Mouse (Mus musculus): ENCODE measurements around the gene Stk33. TPM values are rescaled to one million over a fixed set of nuclear protein-coding genes. Genes with fewer than 3 reads are reported as not detected.

Stk33 gene
- polyA plus RNA-seq, 1 experiment, result not detected

DNA sequence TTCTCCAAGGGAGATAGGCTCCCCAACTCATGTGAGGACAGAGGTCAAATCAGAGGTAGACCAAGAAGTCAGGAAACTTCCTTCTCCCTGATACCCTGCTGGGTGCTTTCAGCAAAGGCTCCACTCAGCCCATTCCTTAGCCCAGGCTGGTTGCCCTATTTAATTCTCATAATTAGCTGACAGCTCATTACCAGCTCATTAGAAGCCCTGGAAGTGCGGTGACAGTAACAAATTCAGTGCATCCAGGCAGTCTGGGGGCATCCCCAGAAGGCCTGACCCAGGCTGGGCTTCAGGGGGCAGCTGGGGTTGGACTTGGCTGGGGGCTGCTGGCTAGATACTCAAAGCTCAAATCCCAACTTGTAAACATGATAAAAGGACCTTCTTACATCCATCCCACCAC lies 172.7 kb downstream of the Stk33 start:
- WGBS, result 69% methylated on average over 1 of the region's 1 CpGs
- no peak for DNase-seq (ENCODE audit: low read depth, low spot score)

DNA sequence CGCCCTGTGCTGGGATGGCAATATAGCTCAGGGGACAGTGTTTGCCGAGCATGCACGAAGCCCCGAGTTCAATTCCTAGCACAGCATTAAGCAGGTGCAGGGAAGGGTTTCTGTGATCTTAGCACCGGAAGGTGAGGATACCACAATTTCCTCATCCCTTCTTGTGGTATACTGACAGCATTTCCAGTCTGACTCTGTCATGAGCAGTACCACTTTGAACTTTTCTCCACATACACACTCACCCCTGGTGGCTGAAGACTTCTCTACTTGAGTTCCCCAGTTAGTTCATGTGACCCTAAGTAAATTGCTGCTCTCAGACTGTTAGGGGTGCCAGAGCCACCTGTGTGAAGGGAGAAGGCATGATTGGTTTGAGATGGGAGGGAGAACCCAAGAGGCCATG lies 173.3 kb downstream of the Stk33 start:
- 70% methylated on average over 5 of the region's 5 CpGs for WGBS
- DNase-seq (ENCODE audit: low read depth, low spot score), result no peak

DNA sequence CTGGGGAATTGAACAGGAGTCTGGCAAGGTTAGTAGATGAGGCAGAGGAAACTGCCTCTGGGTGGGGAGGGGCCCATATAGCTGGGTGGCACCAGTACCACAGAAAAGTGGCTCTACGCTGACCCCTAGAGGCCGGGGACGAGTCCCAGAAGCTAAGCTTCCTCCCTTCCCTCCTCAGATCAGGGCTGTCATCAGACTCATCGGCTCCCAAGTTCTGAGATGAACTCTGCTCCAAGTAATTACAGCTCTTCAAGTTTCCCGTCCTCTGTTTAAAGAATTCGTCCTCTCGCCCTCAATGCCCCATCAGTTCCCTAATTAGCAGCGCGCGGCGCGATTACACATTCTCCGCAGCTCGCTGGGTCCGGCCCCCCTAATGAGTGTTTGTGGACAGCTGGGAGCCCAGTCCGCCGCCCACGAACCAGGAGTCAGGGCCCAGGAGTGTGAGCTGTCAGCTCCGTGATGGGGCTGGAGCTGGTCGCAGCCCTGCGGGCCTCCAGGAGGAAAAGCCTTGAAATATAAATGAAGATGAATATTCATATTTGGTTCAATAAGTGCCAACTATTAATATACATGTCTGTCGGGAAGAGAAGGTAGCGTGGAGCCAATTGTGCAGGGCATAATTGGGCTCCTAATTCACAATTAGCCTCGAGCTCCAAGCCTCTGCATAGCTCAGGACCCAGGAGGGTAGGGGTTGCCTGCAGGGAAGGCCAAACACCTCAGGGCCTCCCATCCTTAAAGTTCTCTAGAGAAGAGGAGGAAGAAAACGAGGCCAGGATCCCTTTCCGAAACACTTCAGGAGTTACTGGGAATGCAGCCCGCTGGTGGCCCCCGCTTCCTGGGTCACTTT lies 183.2 kb downstream of the Stk33 start:
- WGBS, result 27% methylated on average over 28 of the region's 28 CpGs
- DNase-seq (ENCODE audit: low read depth, low spot score), result no peak

DNA sequence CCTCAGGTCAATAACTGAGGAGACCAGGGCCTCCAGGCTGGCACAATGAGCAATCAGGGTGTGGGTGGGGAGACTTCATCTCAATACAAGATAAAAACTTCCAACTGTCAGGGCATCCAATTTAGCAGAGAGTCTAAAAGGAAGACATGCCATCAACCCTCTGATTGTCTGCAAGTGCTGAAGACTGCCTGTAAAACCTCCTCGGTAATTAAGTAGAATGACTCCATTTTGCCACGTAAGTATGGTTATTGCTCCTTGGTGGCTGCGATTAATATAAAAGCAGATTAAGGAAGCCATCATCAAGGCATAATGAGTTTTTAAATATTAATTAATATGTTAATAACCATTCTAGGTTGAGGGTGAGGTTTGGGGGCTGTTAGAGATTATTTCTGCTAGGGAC lies 187.5 kb downstream of the Stk33 start:
- no peak for DNase-seq (ENCODE audit: low read depth, low spot score)
- WGBS, result 89% methylated on average over 3 of the region's 3 CpGs

DNA sequence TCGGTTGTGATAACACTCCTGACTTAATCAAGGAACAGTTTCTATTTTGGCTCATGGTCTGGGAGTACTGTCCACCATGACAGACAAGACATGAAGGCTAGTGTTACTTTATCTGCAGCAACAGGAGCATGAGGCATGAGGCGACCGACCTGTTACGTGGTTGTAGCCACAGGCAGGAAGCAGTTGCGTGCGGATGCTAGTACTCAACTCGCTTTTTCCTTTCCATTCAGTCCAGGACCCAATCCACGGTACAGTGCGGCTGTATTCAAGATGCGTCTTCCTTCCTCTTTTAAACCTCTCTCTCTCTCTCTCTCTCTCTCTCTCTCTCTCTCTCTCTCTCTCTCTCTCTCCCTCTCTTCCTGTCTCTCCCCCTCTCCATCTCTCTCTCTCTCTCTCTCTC lies 194.1 kb downstream of the Stk33 start:
- DNase-seq (ENCODE audit: low read depth, low spot score), result no peak
- WGBS, result 86% methylated on average over 10 of the region's 10 CpGs

DNA sequence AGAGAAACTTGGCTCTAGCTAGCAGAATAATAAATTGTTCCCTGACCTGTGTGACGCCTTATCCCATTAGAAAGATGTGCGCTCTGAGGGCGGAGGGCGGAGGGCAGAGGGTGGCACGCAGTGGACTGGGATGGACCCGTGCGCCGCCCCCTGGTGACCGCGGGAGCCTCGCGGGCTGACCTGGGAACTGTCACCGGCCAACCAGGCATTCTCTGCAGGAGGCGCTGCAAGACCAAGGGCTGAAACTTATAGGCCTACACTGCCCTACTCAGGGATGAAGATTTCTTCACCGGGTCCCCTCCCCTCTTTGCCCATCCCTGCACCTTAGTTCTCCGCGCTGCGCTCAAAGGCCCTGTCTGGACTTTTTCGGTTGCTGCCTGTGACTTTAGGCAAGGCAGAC lies 197.6 kb downstream of the Stk33 start:
- no peak for DNase-seq (ENCODE audit: low read depth, low spot score)
- WGBS, result 20% methylated on average over 19 of the region's 19 CpGs

DNA sequence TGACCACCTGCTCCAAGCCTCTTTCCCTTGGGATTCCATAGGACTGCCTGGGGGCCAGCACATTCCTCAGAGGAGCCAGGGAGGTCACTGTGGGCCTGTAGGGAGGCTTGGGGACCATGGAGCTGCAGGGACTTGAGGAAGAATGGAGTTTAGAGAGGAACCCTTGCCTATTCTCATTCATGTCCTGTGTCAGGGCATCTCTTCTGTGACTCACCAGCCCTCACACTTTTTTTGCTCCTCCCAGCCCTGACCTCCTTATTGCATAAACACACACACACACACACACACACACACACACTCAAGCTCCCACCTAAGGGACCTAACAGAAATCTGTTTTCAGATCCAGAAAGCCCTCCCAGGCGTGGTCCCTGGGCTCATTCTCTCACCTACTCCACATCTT lies 199.5 kb downstream of the Stk33 start:
- DNase-seq (ENCODE audit: low read depth, low spot score), result no peak
- WGBS, result 59% methylated on average over 1 of the region's 1 CpGs

DNA sequence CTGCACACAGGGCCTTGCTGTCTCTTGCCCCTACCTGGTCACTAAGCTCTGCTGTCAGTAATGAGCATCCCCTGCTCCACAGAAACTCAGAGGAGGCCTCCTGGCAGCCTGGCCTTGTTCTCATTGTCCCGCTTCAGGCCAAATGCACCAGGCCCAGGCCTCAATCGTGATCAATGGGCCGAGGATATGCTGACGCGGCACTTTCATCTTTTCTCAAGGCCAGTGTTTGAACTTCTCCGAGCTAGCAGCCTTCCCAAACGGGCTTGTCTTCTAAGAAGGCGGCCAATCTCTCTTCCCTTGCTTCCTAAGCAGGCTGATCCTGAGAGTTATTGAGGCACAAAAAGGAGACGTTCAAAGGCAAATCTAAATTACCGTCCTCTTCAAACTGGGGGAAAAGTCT lies 200.2 kb downstream of the Stk33 start:
- WGBS, result 79% methylated on average over 10 of the region's 10 CpGs
- no peak for DNase-seq (ENCODE audit: low read depth, low spot score)

DNA sequence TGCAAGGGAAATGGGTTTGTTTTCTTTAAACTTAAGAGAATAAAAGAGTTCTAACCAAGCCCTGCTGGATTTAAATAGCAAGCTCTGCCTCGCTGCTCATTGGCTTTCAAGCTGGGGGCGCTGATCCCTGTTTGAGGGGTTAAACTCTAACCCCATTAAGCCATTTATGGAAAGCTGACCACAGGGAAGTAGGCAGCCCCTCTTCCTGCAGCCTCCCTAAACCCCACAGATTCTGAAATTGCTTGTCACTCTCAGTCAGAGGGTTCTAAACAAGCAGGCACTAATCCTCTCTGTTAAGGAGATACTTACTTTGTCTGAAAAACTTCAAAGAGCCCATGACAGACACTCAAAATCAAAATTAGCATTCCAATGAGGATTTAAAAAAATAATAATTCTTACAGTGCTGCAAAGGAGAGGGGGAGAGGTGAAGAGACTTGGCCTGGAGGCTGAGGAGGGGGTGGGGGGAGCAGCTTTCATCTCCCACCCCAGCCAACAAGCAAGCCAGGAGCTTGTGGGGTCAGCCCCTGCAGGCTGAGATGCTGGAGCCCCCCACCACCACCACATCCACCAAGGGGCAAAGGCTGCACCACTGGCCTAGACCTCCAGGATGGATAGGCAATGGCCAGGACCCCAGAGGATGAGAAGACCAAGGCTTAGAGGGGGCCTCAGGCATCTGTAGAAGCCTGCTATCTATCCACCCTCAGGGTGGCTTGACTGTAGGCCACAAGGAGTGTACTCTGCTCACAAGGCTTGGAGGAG lies 203.8 kb downstream of the Stk33 start:
- no peak for DNase-seq (ENCODE audit: low read depth, low spot score)
- 69% methylated on average over 2 of the region's 2 CpGs for WGBS

DNA sequence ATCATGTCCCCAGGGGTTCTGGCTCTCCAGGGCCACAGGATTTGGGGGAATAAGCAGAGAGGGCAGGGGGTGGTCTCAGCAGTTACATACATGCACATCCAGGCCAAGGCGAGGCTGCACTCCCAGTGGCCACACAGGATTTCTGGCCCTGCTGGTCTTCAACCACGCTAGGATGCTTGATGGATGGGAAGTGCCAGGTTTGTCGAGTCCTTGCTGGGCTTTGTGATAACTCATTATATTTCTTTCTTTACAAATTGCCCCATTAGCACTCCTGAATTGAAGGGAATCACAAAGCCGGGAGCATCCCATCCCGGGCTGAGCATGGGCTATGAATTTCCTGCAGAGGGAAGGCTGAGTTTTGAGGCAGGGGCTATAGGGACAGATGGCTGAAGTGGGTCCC lies 204.4 kb downstream of the Stk33 start:
- WGBS, result 59% methylated on average over 5 of the region's 5 CpGs
- no peak for DNase-seq (ENCODE audit: low read depth, low spot score)

DNA sequence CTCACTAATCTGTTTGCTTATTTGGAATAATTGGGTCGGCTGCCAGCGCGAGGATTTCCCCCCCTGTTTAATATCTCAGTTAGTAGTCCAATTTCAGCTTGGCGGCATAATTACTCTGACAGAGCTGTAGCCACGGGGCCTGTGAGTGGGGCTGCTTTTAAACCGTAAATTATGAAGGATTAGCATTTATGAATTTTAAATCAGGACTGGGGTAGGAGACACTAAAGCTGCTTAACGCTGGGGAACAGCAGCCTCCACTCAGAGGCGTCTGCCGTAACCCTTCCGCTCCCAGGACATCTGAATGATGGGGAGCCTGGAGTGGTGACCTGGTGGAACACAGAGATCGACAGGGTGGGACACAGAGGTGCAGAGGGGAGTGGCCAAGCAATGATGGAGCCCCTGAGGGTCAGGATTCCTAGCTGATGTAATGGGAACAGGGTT lies 207.0 kb downstream of the Stk33 start:
- WGBS, result 68% methylated on average over 11 of the region's 11 CpGs
- no peak for DNase-seq (ENCODE audit: low read depth, low spot score)

DNA sequence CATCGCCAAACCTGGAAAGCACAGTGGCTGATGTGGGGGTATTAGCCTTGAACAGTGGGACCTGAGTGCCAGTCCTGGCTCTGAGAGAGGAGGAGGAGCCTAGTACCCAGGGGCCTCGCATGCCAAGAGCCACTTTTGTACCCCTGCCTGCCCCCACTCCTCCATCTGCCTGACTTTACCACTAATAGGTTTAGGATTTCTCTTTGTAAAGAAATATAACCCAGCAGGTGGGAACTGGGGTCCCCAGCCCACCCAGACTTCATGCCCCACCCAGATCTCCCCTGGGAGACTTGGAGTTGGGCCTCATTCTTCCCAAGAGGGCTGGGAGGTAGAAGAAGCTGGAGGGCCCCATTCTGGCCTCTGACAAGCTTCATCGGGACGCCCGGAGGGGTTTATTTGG lies 207.6 kb downstream of the Stk33 start:
- 78% methylated on average over 5 of the region's 5 CpGs for whole genome bisulfite sequencing
- no peak for DNase-seq (ENCODE audit: low read depth, low spot score)

DNA sequence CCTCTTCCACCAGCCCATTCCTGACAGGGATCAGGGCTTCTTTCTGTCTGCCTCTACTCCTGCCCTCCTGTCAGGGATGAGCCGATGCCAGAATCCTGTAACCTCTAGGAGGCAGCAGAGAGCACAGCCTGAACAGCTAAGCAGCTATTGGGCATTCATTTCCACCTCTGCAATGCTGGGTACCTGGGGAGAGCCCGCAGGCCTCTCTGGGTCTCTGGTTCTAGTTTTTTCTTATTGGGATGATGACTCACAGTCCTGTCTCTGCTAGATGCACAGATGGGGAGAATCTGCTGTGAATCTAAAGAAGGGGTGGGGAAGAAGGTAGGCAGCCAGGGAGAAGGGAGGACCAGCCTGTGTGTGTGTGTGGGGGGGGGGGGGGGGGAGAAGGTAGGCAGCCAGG lies 208.1 kb downstream of the Stk33 start:
- WGBS, result 16% methylated on average over 2 of the region's 2 CpGs
- peak; percentile 19 for DNase-seq (ENCODE audit: low read depth, low spot score)

Other genes starting within 250 kb of the Stk33 start
- gene Trim66, start 69.1 kb upstream of the Stk33 start, polyA plus RNA-seq (2012; rRNA removed), result 0.02 and 0.04 TPM in 2 replicates
- gene Rpl27a, start 80.1 kb upstream of the Stk33 start, polyA plus RNA-seq (2012; rRNA removed), result 419 and 430 TPM in 2 replicates

All from large intestine, adult 2 months (tissue).